Mouse (Mus musculus): ENCODE data around the gene Gm3285.
A peak's percentile ranks its signal among the peaks of the same experiment; 100 is the strongest.

Gene Gm3285

GRCm38 (mm10) chr10:77861675-77862074 lies at the start of gene Gm3285:
Gene Gm3285, plus strand, starts transcription at chr10:77861975.
- DNase-seq (ENCODE audit: low read depth, low spot score): no peak

GRCm38 (mm10) chr10:77814382-77814781 lies 47.4 kb upstream of the Gm3285 start, which contains the start of gene Gm2696:
Gene Gm2696, plus strand, starts transcription at chr10:77814682.
- no peak for DNase-seq (ENCODE audit: low read depth, low spot score)

GRCm38 (mm10) chr10:77815514-77815913 lies 46.3 kb upstream of the Gm3285 start:
- DNase-seq (ENCODE audit: low read depth, low spot score): peak; percentile 49

GRCm38 (mm10) chr10:77818523-77818922 lies 43.3 kb upstream of the Gm3285 start:
- no peak for DNase-seq (ENCODE audit: low read depth, low spot score)

DNA sequence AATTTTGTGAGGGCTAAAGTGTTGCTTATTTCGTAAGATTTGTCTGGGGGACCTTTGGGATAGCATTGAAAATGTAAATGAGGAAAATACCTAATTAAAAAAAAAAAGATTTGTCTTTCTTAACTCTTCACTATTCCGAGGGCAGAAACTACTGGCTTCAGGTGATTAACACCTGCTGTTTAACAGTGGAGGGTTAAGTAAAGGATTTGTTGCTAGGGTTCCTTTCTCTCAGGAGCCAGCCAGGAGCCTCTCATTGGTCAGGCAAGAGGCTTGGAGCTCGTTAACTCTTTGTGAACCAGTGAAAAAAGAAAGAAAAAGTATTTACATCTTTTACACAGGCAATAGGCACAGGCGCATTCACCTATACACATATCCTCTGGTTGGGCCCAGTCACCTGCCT lies 42.6 kb upstream of the Gm3285 start:
- no peak for DNase-seq (ENCODE audit: low read depth, low spot score)

DNA sequence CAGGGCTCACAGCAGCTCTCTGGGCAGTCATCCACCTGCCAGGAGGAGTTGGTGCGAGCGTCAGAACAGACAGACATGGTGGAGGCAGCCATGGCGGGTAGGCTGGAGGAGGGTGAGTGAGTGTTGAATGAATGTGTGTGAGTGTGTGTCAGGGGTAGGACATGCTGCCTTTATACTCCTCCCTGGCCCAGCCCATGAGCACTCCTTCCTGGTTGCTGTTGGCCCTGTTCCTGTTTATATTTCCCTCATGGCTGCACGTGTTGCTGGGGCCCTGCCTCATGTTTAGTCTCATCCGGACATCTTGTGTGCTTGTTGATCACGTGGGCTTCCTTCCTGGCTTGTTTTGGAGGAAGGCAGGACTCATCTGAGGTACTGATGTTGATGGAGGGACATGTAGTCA lies 34.8 kb upstream of the Gm3285 start, which contains the start of gene Krtap10-4:
Krtap10-4 (minus strand) TSS at position 145 of the 400 bp plus-strand sequence.
- no peak for DNase-seq (ENCODE audit: low read depth, low spot score)

- no peak for DNase-seq (ENCODE audit: low read depth, low spot score)
These were observed 26.1 kb upstream of the Gm3285 start, which contains the start of gene Krtap10-10 for GRCm38 (mm10) chr10:77835647-77836046. Gene Krtap10-10, plus strand, starts transcription at chr10:77835947.

GRCm38 (mm10) chr10:77839006-77839405 lies 22.8 kb upstream of the Gm3285 start:
- no peak for DNase-seq (ENCODE audit: low read depth, low spot score)

GRCm38 (mm10) chr10:77846503-77846902 lies 15.3 kb upstream of the Gm3285 start, which contains the start of gene Gm36176:
Gene Gm36176, plus strand, starts transcription at chr10:77846803.
- no peak for DNase-seq (ENCODE audit: low read depth, low spot score)

DNA sequence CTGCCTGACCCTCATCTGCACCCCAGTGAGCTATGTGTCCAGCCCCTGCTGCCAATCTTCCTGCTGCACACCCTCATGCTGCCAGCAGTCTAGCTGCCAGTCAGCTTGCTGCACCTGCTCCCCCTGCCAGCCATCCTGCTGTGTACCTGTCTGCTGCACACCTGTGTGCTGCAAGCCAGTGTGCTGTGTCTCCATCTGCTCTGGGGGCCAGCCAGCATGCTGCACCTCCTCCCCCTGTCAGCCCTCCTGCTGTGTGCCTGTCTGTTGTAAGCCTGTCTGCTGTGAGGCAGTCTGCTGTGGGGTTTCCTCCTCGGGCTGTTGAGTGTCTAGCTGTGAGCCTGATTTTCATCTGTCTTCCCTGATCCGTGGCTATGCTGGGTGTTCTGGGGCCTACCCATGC lies 14.8 kb upstream of the Gm3285 start:
- DNase-seq (ENCODE audit: low read depth, low spot score): no peak

DNA sequence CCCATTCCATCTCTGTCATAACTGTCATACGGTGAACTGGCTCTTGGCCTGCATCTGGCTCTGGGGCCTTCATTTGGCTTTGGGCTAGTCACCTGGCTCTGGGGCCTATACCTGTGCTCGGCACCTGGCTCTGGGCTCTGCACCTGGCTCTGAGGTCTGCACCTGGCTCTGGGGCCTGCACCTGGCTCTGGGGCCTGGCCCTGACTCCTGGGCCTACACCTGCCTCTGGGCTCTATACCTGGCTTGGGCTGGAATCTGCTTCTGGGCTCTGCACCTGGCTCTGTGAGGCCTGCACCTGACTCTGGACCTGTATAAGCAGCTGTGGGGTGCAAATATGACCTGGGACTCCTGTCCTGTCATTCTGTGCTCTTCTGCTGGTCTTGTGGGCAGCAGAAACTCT lies 14.2 kb upstream of the Gm3285 start:
- no peak for DNase-seq (ENCODE audit: low read depth, low spot score)

DNA sequence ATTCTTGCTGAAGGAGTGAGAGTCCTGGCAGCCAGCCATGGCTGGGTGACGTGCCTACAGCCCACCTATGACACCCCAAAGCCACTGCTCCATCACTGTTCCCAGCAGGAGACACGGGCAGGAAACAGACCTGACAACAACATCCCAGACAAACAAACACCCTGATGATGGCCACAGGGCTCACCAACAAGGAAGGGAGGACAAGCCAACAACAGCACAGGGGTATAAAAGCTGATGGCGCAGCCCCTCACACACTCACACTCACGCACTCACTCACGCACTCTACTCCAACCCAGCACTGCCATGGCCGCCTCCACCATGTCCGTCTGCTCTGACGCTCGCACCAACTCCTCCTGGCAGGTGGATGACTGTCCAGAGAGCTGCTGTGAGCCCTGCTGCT lies 9.2 kb upstream of the Gm3285 start, which contains the start of gene Gm10318:
Gm10318 (plus strand) TSS at position 301 of the 400 bp plus-strand sequence.
- no peak for DNase-seq (ENCODE audit: low read depth, low spot score)

DNA sequence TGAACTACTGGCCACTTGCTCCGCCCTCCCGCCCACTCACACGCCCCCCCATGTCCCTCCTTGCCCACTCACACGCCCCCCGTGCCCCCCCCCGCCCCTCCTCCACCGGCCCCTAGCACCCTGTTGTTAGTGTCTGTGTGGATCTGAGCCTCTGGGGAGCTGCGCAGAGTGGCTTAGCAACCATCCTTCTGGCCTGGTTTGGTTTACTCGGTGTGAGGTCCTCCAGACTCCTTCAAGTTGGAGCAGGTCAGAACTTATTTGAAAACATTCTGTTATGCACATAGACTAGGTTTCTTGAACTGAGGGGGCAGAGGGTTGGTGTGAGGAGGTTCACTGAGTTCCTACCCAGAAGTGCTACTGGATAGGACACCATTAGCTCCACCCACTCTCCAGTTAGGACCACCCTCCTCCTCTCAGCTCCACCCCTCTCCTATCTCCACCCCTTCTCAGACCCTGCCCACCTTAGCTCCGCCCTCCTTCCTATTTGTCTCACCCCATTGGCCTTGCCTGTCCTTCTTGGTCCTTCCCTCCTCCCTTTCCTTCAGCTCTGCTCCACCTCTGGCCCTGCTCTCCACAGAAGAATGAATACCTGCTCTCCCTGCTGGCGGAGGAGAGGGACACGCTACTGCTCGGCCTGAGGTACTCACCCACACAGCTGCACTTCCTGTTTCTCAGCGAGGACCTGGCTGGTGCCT lies 2.4 kb downstream of the Gm3285 start:
- peak; percentile 94 for DNase-seq (ENCODE audit: low read depth, low spot score)

DNA sequence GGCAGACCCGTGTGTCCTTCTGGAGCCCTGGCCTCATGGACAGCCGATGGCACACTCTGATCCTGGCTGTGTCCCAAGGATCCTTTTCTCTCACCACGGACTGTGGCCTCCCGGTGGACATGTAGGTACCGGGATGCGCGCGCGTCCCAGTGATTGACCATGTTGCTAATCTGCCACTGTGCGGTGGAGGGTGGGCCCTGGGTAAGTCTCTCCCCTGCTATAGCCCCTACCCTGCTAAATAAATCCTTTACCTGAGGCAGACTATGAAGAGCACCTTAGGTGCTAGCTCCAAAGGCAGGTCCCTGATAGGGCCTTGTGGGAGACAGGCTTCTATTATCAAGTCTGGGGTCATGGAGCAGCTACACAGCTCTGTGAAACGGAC lies 3.0 kb downstream of the Gm3285 start:
- DNase-seq (ENCODE audit: low read depth, low spot score): no peak

GRCm38 (mm10) chr10:77867546-77867945 lies 5.8 kb downstream of the Gm3285 start:
- DNase-seq (ENCODE audit: low read depth, low spot score): no peak

DNA sequence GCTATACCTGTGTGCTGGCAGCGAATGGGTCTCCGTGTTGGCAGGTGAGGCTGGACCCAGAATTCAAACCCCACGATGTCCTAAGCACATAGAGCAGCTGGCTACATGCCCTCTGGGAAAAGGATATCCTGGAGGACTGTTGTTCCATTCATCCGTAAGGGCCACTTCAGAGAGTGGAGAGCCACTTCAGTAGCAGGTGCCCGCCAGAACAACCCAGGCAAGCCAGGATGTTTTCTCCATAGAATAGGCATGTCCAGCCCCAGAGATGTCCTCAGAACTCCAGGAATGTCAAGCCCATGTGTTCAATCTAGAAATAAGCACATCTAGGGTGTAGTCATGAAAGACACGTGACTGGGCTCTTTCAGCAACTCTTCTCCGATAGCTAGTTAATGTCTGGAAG lies 7.9 kb downstream of the Gm3285 start:
- no peak for DNase-seq (ENCODE audit: low read depth, low spot score)

DNA sequence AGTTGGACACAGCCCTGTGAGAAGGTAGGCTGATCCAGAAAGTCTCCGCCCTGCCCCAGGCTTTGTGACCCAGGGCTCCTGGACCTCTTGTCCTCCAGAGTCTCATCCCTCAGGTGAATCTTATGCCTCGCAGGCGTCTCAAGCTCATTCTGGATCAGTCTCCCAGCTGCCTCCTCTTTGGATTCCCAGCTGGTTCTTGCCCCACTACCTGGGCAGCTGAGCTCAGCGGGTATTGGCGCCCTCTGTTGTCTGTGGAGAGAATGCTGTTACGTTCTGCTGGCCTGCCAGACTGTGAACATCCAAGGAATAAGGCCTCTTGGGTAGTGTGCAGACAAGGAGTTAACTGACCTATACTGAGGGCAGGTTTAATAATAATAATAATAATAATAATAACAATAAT lies 17.2 kb downstream of the Gm3285 start:
- DNase-seq (ENCODE audit: low read depth, low spot score): peak; percentile 17

GRCm38 (mm10) chr10:77880305-77880704 lies 18.5 kb downstream of the Gm3285 start:
- DNase-seq (ENCODE audit: low read depth, low spot score): peak; percentile 68

GRCm38 (mm10) chr10:77882553-77882952 lies 20.8 kb downstream of the Gm3285 start:
- DNase-seq (ENCODE audit: low read depth, low spot score): peak; percentile 21

DNA sequence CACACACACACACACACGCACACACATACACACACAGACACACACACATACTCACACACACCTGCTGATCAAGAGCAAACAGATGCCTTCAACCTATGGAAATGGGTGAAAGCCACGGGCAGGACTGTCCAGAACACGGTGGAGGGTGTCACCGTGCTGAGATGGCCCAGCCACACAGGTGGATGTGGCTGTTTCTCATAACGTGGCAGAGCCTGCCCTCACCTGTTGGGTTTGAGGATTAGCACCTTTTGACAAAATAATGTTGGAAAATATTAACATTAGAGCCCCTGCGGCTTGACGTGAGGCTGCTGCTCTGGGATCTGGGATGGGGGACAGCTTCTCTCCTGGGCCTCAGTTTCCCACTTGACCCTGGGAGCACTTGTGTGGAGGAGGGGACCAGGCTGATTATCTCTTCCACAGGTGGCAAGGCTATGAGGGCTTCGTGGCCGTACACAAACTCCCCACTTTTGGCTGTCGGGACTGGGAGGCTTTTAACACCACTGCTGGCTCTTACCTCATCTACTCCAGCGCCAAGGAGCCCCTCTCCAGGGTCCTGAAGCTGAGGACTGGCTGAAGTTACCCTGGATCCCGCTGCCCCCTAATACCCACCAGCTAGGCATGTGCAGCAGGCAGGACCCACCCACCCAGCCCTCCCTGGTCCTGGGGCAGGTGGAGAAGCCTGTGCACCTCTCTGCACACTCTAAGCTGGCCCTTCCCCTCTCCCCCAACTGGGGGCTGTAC lies 24.4 kb downstream of the Gm3285 start:
- DNase-seq (ENCODE audit: low read depth, low spot score): peak; percentile 28

- DNase-seq (ENCODE audit: low read depth, low spot score): peak; percentile 95
These were observed 29.3 kb downstream of the Gm3285 start for GRCm38 (mm10) chr10:77890987-77891565.

- DNase-seq (ENCODE audit: low read depth, low spot score): no peak
These were observed 33.8 kb downstream of the Gm3285 start for GRCm38 (mm10) chr10:77895562-77895961.
